Mouse (Mus musculus) lung, postnatal 0 days (tissue): ENCODE results near the gene Inpp5b. TPM values are rescaled to one million over a fixed set of nuclear protein-coding genes. Genes with fewer than 3 reads are reported as not detected.

ENCODE experiments used
- ATAC-seq: fragments of 200-750 bp; cut with Nextera tagmentation; 2 replicates; pipeline ENCODE4 v1.8.0; 2017; ENCODE audit warnings: moderate library complexity
- DNase-seq: peaks from one replicate; pipeline ENCODE4 v3.0.0-alpha.2; 2016; ENCODE audit warnings: low spot score
- H3K27ac ChIP-seq: fragments of 300-500 bp; sonication (generic); 2 replicates; pipeline ENCODE4 v1.5.1; 2014; ENCODE audit warnings: antibody characterized with exemption, mild to moderate bottlenecking, low read length, mixed read lengths
- H3K27me3 ChIP-seq: fragments of 300-500 bp; sonication (generic); replicated peaks from 2 replicates; pipeline ENCODE4 v1.6.1; 2014; ENCODE audit warnings: low read length, mixed read lengths; ENCODE audit not compliant: insufficient read depth
- H3K36me3 ChIP-seq: fragments of 300-500 bp; sonication (generic); 2 replicates; pipeline ENCODE4 v1.6.1; 2014; ENCODE audit warnings: low read length, mixed read lengths; ENCODE audit not compliant: insufficient read depth
- H3K4me1 ChIP-seq: fragments of 300-500 bp; sonication (generic); 2 replicates; pipeline ENCODE4 v1.6.1; 2014; ENCODE audit warnings: antibody characterized with exemption, low read depth, low read length, mixed read lengths; ENCODE audit not compliant: insufficient read depth
- H3K4me2 ChIP-seq: fragments of 300-500 bp; sonication (generic); replicated peaks from 2 replicates; pipeline ENCODE4 v1.6.1; 2014; ENCODE audit warnings: low read depth, mild to moderate bottlenecking, low read length, moderate library complexity, mixed read lengths
- H3K4me3 ChIP-seq: fragments of 300-500 bp; sonication (generic); 2 replicates; pipeline ENCODE4 v1.5.1; 2014; ENCODE audit warnings: low read depth, low read length
- H3K9ac ChIP-seq: fragments of 300-500 bp; sonication (generic); replicated peaks from 2 replicates; pipeline ENCODE4 v1.6.1; 2014; ENCODE audit warnings: low read depth, mild to moderate bottlenecking
- H3K9me3 ChIP-seq: fragments of 300-500 bp; sonication (generic); 2 replicates; pipeline ENCODE4 v1.6.1; 2016; ENCODE audit warnings: low read length, mixed read lengths
- CTCF ChIP-seq: IDR thresholded peaks from 2 replicates; pipeline ENCODE4 v1.5.1; 2016; ENCODE audit warnings: antibody characterized with exemption, mild to moderate bottlenecking
- EP300 ChIP-seq: IDR thresholded peaks from 2 replicates; pipeline ENCODE4 v1.6.1; 2016; ENCODE audit warnings: antibody characterized with exemption, mild to moderate bottlenecking, control low read depth
- WGBS: fragments of 180-500 bp; shearing (Covaris S2); extraction: QIAGEN DNeasy Blood & Tissue Kit; methylation state at CpG from one replicate; pipeline ENCODE4 v1.1.7; 2014; 5-methylcytosine and 5-hydroxymethylcytosine counted together
- polyA plus RNA-seq: library from polyadenylated mRNA; unstranded; fragments of >200 nt; fragmentation: Nextera tagmentation; extraction: Ambion mirVana; gene quantifications from 2 replicates; pipeline ENCODE4 v1.2.1, GENCODE M21; 2015

Inpp5b gene
- polyA plus RNA-seq, 1 experiment from 2014 or later = 59.6 TPM

DNA sequence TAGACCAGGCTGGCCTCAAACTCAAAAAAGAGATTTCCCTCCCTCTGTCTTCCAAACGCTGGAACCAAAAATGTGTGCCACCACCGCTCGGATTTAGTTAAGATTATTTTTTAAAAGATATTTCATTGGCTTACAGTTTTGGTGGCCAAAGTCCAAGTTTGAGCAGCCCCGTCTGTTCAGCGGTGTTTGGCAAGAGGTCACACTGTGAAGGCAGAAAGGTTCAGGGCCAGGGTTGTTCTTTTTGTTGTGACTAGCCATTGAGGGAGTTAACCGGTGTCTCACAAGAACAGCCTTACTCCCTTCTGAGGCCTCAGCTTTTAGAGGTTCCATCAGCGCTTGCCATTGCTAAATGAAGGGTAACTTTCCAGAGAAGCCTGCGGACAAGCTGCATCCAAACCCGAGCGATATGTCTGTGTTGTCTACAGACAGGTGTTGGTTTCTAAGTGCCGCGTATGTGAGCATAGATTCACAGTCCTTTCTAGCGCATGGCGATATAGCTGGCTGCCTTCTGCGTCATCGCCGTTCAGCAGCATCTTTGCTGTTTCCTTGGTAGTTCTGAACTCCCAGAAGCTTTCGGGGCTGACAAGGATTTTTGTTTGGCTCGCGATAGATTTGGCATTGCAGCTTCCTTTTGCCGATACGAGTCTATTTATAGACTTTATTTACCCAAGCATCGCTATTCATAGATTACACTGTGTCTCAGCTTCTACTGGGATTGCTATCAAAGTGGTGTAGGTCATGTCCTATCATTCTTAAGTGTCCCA, 24.3 kb downstream of the Inpp5b start:
- DNase-seq (peak; percentile 7), ATAC-seq (no peak)
- Histone ChIP-seq H3K36me3 (no peaks in the 10 kb centered on the region), H3K27me3 (no peaks in the 10 kb centered on the region), H3K4me1 (peaks cover 13% of the 10 kb centered on the region; the same call in 1 of the 2 replicates), H3K9me3 (no peaks in the 10 kb centered on the region), H3K4me3 (no peak overlapping the region), H3K9ac (no peak overlapping the region), H3K27ac (no peak overlapping the region), H3K4me2 (no peak overlapping the region)
- no peak for TF ChIP-seq CTCF
- TF ChIP-seq EP300 = no peak
- WGBS = 64% methylated on average over 23 of the region's 23 CpGs

- ATAC-seq (no peak), DNase-seq (no peak)
- no peak overlapping the region for H3K4me3 ChIP-seq
- WGBS = 25% methylated on average over 2 of the region's 2 CpGs
- no peak overlapping the region for H3K9ac ChIP-seq
- H3K4me2 ChIP-seq = no peak overlapping the region
- no peaks in the 10 kb centered on the region for H3K36me3 ChIP-seq
- no peak overlapping the region for H3K27ac ChIP-seq
- H3K27me3 ChIP-seq = no peaks in the 10 kb centered on the region
- H3K9me3 ChIP-seq = no peaks in the 10 kb centered on the region
- H3K4me1 ChIP-seq = peaks cover 14% of the 10 kb centered on the region; the same call in 1 of the 2 replicates
- TF ChIP-seq EP300 (no peak), CTCF (no peak)
Observed at GRCm38 (mm10) chr4:124766566-124766940, 24.9 kb downstream of the Inpp5b start.

DNA sequence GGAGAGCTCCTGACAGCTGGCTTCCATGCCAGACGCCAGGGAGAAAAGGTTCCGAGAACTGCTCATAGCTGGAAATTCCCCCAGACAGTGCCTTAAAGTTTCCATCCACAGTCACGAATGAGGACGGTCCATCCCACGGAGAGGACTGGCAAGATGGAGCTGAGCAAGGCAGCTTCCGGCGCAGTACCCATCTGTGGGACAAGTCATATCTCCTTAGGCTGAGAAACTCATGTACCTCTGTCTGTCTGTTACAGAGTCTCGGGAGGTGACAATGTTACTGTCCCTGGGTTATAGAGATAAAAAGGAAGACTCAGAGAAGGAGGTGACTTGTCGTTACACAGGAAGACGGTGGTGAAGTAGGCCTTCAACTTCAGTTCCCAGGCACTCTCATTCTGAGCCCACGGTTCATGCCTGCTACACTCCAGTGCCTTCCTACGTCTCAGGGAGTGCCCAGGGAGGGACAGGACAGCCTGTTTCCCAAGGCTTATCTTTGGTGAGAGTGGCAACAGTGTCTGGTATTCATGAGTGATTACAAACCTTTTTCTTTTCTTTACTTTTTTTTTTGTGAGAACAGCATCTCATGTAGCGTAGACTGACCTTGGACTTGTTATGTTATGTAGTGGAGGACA, 27.4 kb downstream of the Inpp5b start:
- H3K9ac ChIP-seq = no peak overlapping the region
- H3K9me3 ChIP-seq = no peaks in the 10 kb centered on the region
- 76% methylated on average over 13 of the region's 13 CpGs for WGBS
- H3K27ac ChIP-seq = no peak overlapping the region
- H3K4me1 ChIP-seq = peaks cover 14% of the 10 kb centered on the region; the same call in 1 of the 2 replicates
- peak; percentile 93 for TF ChIP-seq EP300
- no peak for TF ChIP-seq CTCF
- ATAC-seq (peak; percentile 10; the same call in 1 of the 2 replicates), DNase-seq (peak; percentile 10)
- H3K4me2 ChIP-seq = no peak overlapping the region
- H3K4me3 ChIP-seq = no peak overlapping the region
- H3K36me3 ChIP-seq = no peaks in the 10 kb centered on the region
- H3K27me3 ChIP-seq = no peaks in the 10 kb centered on the region

- peak; percentile 24 for TF ChIP-seq CTCF
- no peak for TF ChIP-seq EP300
- H3K4me1 ChIP-seq = peaks cover 14% of the 10 kb centered on the region; the same call in 1 of the 2 replicates
- peak; percentile 22 for DNase-seq
- ATAC-seq = no peak
- H3K9me3 ChIP-seq = no peaks in the 10 kb centered on the region
- H3K4me2 ChIP-seq = no peak overlapping the region
- H3K27ac ChIP-seq = no peak overlapping the region
- H3K36me3 ChIP-seq = no peaks in the 10 kb centered on the region
- WGBS = 73% methylated on average over 5 of the region's 5 CpGs
- H3K9ac ChIP-seq = no peak overlapping the region
- no peak overlapping the region for H3K4me3 ChIP-seq
- H3K27me3 ChIP-seq = no peaks in the 10 kb centered on the region
Observed at GRCm38 (mm10) chr4:124770624-124771023, 29.0 kb downstream of the Inpp5b start.

DNA sequence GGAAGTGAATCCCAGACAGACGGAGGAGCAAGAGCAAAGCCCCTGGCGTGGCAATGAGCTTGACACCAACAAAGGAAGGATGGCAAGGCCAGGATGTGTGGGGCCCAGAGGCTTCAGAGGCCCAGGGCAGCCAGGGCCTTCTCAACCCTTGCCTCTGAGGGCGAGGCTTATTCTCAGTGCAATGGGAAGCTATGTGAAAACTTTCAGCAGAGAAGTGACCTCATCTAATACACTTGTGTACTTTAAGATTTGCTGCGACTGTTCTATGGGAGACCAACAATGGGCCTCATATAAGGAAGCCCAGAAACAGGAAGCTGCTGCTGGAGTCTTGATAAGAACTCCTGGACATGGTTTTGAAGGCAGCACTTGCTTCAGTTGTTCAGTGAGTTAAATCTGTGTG, 30.5 kb downstream of the Inpp5b start:
- no peak overlapping the region for H3K4me2 ChIP-seq
- no peak overlapping the region for H3K4me3 ChIP-seq
- H3K36me3 ChIP-seq = no peaks in the 10 kb centered on the region
- ATAC-seq (peak; percentile 95), DNase-seq (peak; percentile 80)
- WGBS = 38% methylated on average over 4 of the region's 4 CpGs
- no peak for TF ChIP-seq CTCF
- peak; percentile 86; the same call in 1 of the 2 replicates for TF ChIP-seq EP300
- 0 out of 2 replicates have a peak, but pooled peaks cover 3% of the 10 kb centered on the region for H3K4me1 ChIP-seq
- H3K27me3 ChIP-seq = no peaks in the 10 kb centered on the region
- H3K9me3 ChIP-seq = no peaks in the 10 kb centered on the region
- H3K9ac ChIP-seq = no peak overlapping the region
- peak overlapping the region; percentile 69 for H3K27ac ChIP-seq

- H3K9me3 ChIP-seq = no peaks in the 10 kb centered on the region
- no peaks in the 10 kb centered on the region for H3K27me3 ChIP-seq
- WGBS = 83% methylated on average over 1 of the region's 2 CpGs
- no peak overlapping the region for H3K9ac ChIP-seq
- no peak overlapping the region for H3K4me2 ChIP-seq
- TF ChIP-seq EP300 = no peak
- TF ChIP-seq CTCF = no peak
- ATAC-seq (no peak), DNase-seq (no peak)
- H3K4me1 ChIP-seq = 0 out of 2 replicates have a peak, but pooled peaks cover 3% of the 10 kb centered on the region
- no peak overlapping the region for H3K4me3 ChIP-seq
- no peaks in the 10 kb centered on the region; the same call in 1 of the 2 replicates for H3K36me3 ChIP-seq
- no peak overlapping the region for H3K27ac ChIP-seq
Observed at GRCm38 (mm10) chr4:124773449-124773848, 31.8 kb downstream of the Inpp5b start.
